8 mouse cellular contexts compared by ENCODE assay signal in the genomic region with DNA sequence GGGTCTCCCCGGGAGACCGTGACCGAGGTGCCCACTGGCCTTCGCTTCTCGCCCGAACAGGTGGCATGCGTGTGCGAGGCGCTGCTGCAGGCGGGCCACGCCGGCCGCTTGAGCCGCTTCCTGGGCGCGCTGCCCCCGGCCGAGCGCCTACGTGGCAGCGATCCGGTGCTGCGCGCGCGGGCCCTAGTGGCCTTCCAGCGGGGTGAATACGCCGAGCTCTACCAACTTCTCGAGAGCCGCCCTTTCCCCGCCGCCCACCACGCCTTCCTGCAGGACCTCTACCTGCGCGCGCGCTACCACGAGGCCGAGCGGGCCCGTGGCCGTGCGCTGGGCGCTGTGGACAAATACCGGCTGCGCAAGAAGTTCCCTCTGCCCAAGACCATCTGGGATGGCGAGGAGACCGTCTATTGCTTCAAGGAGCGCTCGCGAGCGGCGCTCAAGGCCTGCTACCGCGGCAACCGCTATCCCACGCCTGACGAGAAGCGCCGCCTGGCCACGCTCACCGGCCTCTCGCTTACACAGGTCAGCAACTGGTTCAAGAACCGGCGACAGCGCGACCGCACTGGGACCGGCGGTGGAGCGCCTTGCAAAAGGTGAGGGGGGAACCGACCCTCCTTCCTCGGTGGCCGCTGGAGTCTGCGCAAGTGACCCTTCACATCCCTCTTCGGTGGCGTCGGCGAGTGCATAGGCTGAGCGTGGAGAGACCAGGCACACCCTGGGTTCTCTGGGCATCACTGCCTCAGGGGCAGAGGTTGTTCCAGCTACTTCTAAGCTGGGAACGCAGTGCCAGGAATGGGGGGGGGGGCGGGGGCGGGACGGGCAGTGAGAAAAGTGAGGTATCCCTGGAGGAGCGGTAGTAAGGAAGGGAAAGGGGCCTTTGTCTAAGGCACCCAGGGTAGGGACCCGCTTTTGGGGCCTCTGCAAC. TPM values are rescaled to one million over a fixed set of nuclear protein-coding genes. Genes with fewer than 3 reads are reported as not detected.
DNase-seq lines count a peak whose midpoint lies in the region; ATAC-seq lines count a peak whose summit lies in the region.

No protein-coding gene starts in this region.

- peak; percentile 79 for DNase-seq in 3134 (ENCODE audit: extremely low read depth, insufficient read length, low spot score)
- peak; percentile 63 for DNase-seq in CD4-positive, CD25-positive, alpha-beta regulatory T cell, adult 2 months (ENCODE audit: low read depth, low spot score)
- DNase-seq in embryo, embryonic 11 days = peak; percentile 71
- DNase-seq in kidney, postnatal 14 days = peak; percentile 75
- DNase-seq in thymus, postnatal 10 days (ENCODE audit: low spot score in 2 of 2) = peak; percentile 28 to 40
- no peak for DNase-seq in cerebellum, adult 8-10 months

- no peak for ATAC-seq in heart, embryonic 14.5 days (ENCODE audit: insufficient number of reproducible peaks, insufficient read depth, low FRiP score, low read depth)

- peak overlapping the region; percentile 92 to 100 for H3K27ac ChIP-seq in heart, embryonic 14.5 days (replicated peaks in 1 of 2; ENCODE audit: control insufficient read depth in 1 of 2, insufficient read depth in 1 of 2, low read depth in 2 of 2, low read length in 2 of 2)

- under 1% methylated on average over 69 of the region's 87 CpGs for WGBS in heart, embryonic 14.5 days

- peaks cover 39% of the 10 kb centered on the region for H3K36me3 ChIP-seq in heart, embryonic 14.5 days (ENCODE audit: control insufficient read depth, insufficient read depth, low read length)
- peaks cover 21% of the 10 kb centered on the region for H3K36me3 ChIP-seq in megakaryocyte, embryonic 14.5 days (replicated peaks; ENCODE audit: low read length)

- H3K4me1 ChIP-seq in heart, embryonic 14.5 days (ENCODE audit: control insufficient read depth in 2 of 2, insufficient read depth in 2 of 2, low read length in 2 of 2) = peaks cover 30 to 45% of the 10 kb centered on the region in 2 experiments
- peaks cover 66% of the 10 kb centered on the region for H3K4me1 ChIP-seq in megakaryocyte, embryonic 14.5 days

- H3K4me3 ChIP-seq in heart, embryonic 14.5 days (ENCODE audit: control insufficient read depth in 1 of 2, insufficient read depth in 1 of 2, low read depth in 1 of 2, low read length in 2 of 2) = peak overlapping the region; percentile 79 to 89
- peak overlapping the region; percentile 93 for H3K4me3 ChIP-seq in megakaryocyte, embryonic 14.5 days (replicated peaks)

- H3K9me3 ChIP-seq in heart, embryonic 14.5 days (ENCODE audit: control insufficient read depth, low read length) = no peaks in the 10 kb centered on the region
- no peaks in the 10 kb centered on the region for H3K9me3 ChIP-seq in megakaryocyte, embryonic 14.5 days

- H3K4me2 ChIP-seq in heart, embryonic 14.5 days (ENCODE audit: low read length) = peak overlapping the region; percentile 87

- H3K27me3 ChIP-seq in heart, embryonic 14.5 days (ENCODE audit: control insufficient read depth, insufficient read depth, low read length) = no peaks in the 10 kb centered on the region
- H3K27me3 ChIP-seq in megakaryocyte, embryonic 14.5 days (replicated peaks) = peaks cover 41% of the 10 kb centered on the region

- peak overlapping the region; percentile 96 for H3K9ac ChIP-seq in heart, embryonic 14.5 days (ENCODE audit: low read length)

RNA-seq across cellular contexts. Expression of gene Six5, which starts 0.7 kb away (rescaled TPM):
- 7.3 and 8.3 TPM in 2 replicates for polyA plus RNA-seq in heart, embryonic 14.5 days (2014; fragmentation: Nextera tagmentation; extraction: Ambion mirVana)
- 11.5 and 23.2 TPM in 2 replicates for polyA plus RNA-seq in megakaryocyte, embryonic 14.5 days (2012; ENCODE audit: insufficient read depth, low replicate concordance)

RNA-seq across cellular contexts. Expression of gene Dmpk, which starts 11.4 kb away (rescaled TPM):
- polyA plus RNA-seq in heart, embryonic 14.5 days (2014; fragmentation: Nextera tagmentation; extraction: Ambion mirVana) = 31.1 and 36.0 TPM in 2 replicates
- polyA plus RNA-seq in megakaryocyte, embryonic 14.5 days (2012; ENCODE audit: insufficient read depth, low replicate concordance) = 7.7 and 25.2 TPM in 2 replicates

RNA-seq across cellular contexts. Expression of gene Dmwd, which starts 19.1 kb away (rescaled TPM):
- 19.6 and 20.4 TPM in 2 replicates for polyA plus RNA-seq in heart, embryonic 14.5 days (2014; fragmentation: Nextera tagmentation; extraction: Ambion mirVana)
- 13.4 and 30.3 TPM in 2 replicates for polyA plus RNA-seq in megakaryocyte, embryonic 14.5 days (2012; ENCODE audit: insufficient read depth, low replicate concordance)

RNA-seq across cellular contexts. Expression of gene Gm4969, which starts 23.1 kb away (rescaled TPM):
- 1.2 TPM in 2 replicates for polyA plus RNA-seq in heart, embryonic 14.5 days (2014; fragmentation: Nextera tagmentation; extraction: Ambion mirVana)
- polyA plus RNA-seq in megakaryocyte, embryonic 14.5 days (2012; ENCODE audit: insufficient read depth, low replicate concordance) = not detected in 2 replicates

RNA-seq across cellular contexts. Expression of gene Fbxo46, which starts 24.6 kb away (rescaled TPM):
- polyA plus RNA-seq in heart, embryonic 14.5 days (2014; fragmentation: Nextera tagmentation; extraction: Ambion mirVana) = 5.5 and 5.6 TPM in 2 replicates
- 28.9 and 35.0 TPM in 2 replicates for polyA plus RNA-seq in megakaryocyte, embryonic 14.5 days (2012; ENCODE audit: insufficient read depth, low replicate concordance)
